Mouse (Mus musculus) megakaryocyte, embryonic 14.5 days (primary cell): ENCODE results near the gene Prss22.

Source experiments
- FLI1 ChIP-seq: IDR thresholded peaks from 2 replicates; pipeline ENCODE4 v1.6.1; 2012; ENCODE audit warnings: low read length, inconsistent platforms, mixed read lengths
- GATA1 ChIP-seq: IDR thresholded peaks from 3 replicates; pipeline ENCODE4 v1.6.1; 2012; ENCODE audit warnings: mixed read lengths, low read length, inconsistent platforms, borderline replicate concordance

DNA sequence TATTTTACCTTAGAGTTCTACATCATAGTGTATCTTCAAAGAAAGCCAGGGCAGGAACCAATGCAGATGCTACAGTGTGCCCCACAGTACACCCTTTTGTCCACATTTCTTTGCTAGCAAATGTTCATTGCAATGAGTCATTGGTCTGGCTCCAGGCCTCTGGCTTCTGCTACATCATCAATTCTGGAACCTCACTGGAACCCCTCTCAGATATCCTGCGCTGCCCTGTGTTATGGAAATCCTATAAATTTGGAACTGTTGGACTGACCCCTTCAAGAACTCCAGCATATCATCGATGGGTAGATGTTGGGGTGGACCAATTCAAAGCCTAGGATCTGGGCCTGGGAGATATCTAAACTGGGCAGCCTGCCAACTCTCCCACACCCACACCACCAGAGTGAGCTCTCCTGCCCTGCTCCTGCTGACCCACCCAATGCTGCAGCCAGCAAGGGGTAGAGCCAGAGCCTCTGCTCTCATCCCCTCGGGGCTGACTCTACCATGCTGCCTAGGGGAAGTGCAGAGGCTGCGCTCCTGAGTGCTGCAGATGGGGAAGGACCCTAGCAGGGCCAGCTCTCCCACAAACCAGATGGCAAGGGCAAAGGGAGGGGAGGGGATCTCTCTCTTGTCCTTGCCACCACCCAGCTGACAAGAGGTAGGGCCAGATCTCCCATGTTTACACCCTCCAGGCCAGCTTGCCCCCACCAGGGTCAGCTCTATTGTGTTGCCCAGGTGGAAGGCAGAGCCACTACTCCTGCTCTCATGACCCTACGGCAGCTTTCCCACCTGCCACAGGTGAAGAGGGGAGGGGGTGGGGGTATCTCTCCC, 23.7 kb upstream of the Prss22 start:
- TF ChIP-seq GATA1 (no peak), FLI1 (no peak)
